Mouse (Mus musculus) limb, embryonic 14.5 days (tissue): ENCODE results near the gene Smyd3. TPM values are rescaled to one million over a fixed set of nuclear protein-coding genes. Genes with fewer than 3 reads are reported as not detected.

Experiments
- ATAC-seq: fragments of 200-750 bp; cut with Nextera tagmentation; 2 replicates; pipeline ENCODE4 v1.8.0; 2017; ENCODE audit warnings: low read depth, moderate number of reproducible peaks, moderate TSS enrichment; ENCODE audit not compliant: low FRiP score
- DNase-seq: peaks from one replicate; pipeline ENCODE4 v3.0.0-alpha.2; 2015; ENCODE audit warnings: low spot score
- H3K27ac ChIP-seq: fragments of 300-500 bp; sonication (generic); replicated peaks from 2 replicates; pipeline ENCODE4 v1.5.1; 2014; ENCODE audit warnings: low read depth, mild to moderate bottlenecking, low read length, moderate library complexity, mixed read lengths
- H3K27me3 ChIP-seq: fragments of 300-500 bp; sonication (generic); 2 replicates; pipeline ENCODE4 v1.6.1; 2014; ENCODE audit warnings: low read length, mixed read lengths; ENCODE audit not compliant: control insufficient read depth, insufficient read depth
- H3K36me3 ChIP-seq: fragments of 300-500 bp; sonication (generic); 2 replicates; pipeline ENCODE4 v1.6.1; 2014; ENCODE audit warnings: mild to moderate bottlenecking, low read length, moderate library complexity, mixed read lengths; ENCODE audit not compliant: control insufficient read depth, insufficient read depth
- H3K4me1 ChIP-seq: fragments of 300-500 bp; sonication (generic); 2 replicates; pipeline ENCODE4 v1.6.1; 2014; ENCODE audit warnings: antibody characterized with exemption, low read length, mixed read lengths; ENCODE audit not compliant: control insufficient read depth, insufficient read depth
- H3K4me2 ChIP-seq: fragments of 300-500 bp; sonication (generic); replicated peaks from 2 replicates; pipeline ENCODE4 v1.6.1; 2014; ENCODE audit warnings: low read depth, mild to moderate bottlenecking, low read length, moderate library complexity; ENCODE audit not compliant: severe bottlenecking
- H3K4me3 ChIP-seq: fragments of 300-500 bp; sonication (generic); replicated peaks from 2 replicates; pipeline ENCODE4 v1.5.1; 2014; ENCODE audit warnings: low read length
- H3K9ac ChIP-seq: fragments of 300-500 bp; sonication (generic); 2 replicates; pipeline ENCODE4 v1.6.1; 2014; ENCODE audit warnings: mild to moderate bottlenecking, low read depth, low read length, moderate library complexity; ENCODE audit not compliant: severe bottlenecking
- H3K9me3 ChIP-seq: fragments of 300-500 bp; sonication (generic); 2 replicates; pipeline ENCODE4 v1.6.1; 2016; ENCODE audit warnings: low read length; ENCODE audit not compliant: control insufficient read depth
- POLR2A ChIP-seq: fragments of 200-500 bp; IDR thresholded peaks from 2 replicates; pipeline ENCODE4 v1.8.0; 2012; ENCODE audit warnings: inconsistent platforms, mild to moderate bottlenecking, moderate library complexity, borderline replicate concordance; ENCODE audit not compliant: insufficient read depth, insufficient read length; ENCODE audit errors: extremely low read depth
- WGBS: fragments of 180-500 bp; shearing (Covaris S2); extraction: QIAGEN DNeasy Blood & Tissue Kit; methylation state at CpG from one replicate; pipeline ENCODE4 v1.1.7; 2014; 5-methylcytosine and 5-hydroxymethylcytosine counted together
- polyA plus RNA-seq, 2 experiments: library from polyadenylated mRNA; depleted of rRNA in 1 of 2; stranded (reverse) in 1 of 2; unstranded in 1 of 2; fragments of >200 nt; fragmentation: Nextera tagmentation in 1 of 2; extraction: Ambion mirVana in 1 of 2; gene quantifications; 2 replicates each; pipeline versions ENCODE4 v1.2.1 to v1.2.3; 2012 to 2014

Gene Smyd3
- polyA plus RNA-seq, 2 experiments: 9.8 to 21.5 TPM

- 0 out of 2 replicates have a peak overlapping the region, but pooled peaks have one; percentile 5 for H3K27ac ChIP-seq
- H3K4me1 ChIP-seq: peaks cover 9% of the 10 kb centered on the region; the same call in 1 of the 2 replicates
- ATAC-seq (no peak), DNase-seq (no peak)
- no peak overlapping the region for H3K4me3 ChIP-seq
- 29% methylated on average over 14 of the region's 14 CpGs for WGBS
- no peaks in the 10 kb centered on the region for H3K36me3 ChIP-seq
- H3K9ac ChIP-seq: no peak overlapping the region
- no peak for TF ChIP-seq POLR2A
- no peaks in the 10 kb centered on the region for H3K27me3 ChIP-seq
- no peak overlapping the region for H3K4me2 ChIP-seq
- 0 out of 2 replicates have a peak, but pooled peaks cover 4% of the 10 kb centered on the region for H3K9me3 ChIP-seq
Observed at GRCm38 (mm10) chr1:179136461-179137144, 381.2 kb downstream of the Smyd3 start.

GRCm38 (mm10) chr1:179129995-179130394, 387.8 kb downstream of the Smyd3 start:
- ATAC-seq (no peak), DNase-seq (no peak)
- Histone ChIP-seq H3K36me3 (no peaks in the 10 kb centered on the region), H3K9me3 (0 out of 2 replicates have a peak, but pooled peaks cover 4% of the 10 kb centered on the region), H3K27ac (no peak overlapping the region), H3K9ac (no peak overlapping the region), H3K4me1 (no peaks in the 10 kb centered on the region), H3K4me3 (no peak overlapping the region), H3K4me2 (no peak overlapping the region), H3K27me3 (no peaks in the 10 kb centered on the region)
- 90% methylated on average over 5 of the region's 5 CpGs for WGBS
- TF ChIP-seq POLR2A: no peak

GRCm38 (mm10) chr1:179126287-179126686, 391.6 kb downstream of the Smyd3 start:
- no peak overlapping the region for H3K4me3 ChIP-seq
- DNase-seq (no peak), ATAC-seq (no peak)
- H3K4me1 ChIP-seq: peaks cover 7% of the 10 kb centered on the region; the same call in 1 of the 2 replicates
- no peak overlapping the region for H3K4me2 ChIP-seq
- H3K27ac ChIP-seq: no peak overlapping the region
- no peaks in the 10 kb centered on the region for H3K27me3 ChIP-seq
- H3K9ac ChIP-seq: no peak overlapping the region
- H3K9me3 ChIP-seq: no peaks in the 10 kb centered on the region
- no peak for TF ChIP-seq POLR2A
- WGBS: 56% methylated on average over 3 of the region's 3 CpGs
- H3K36me3 ChIP-seq: no peaks in the 10 kb centered on the region

GRCm38 (mm10) chr1:179122476-179123229, 395.2 kb downstream of the Smyd3 start:
- peak; percentile 81 for ATAC-seq
- 62% methylated on average over 11 of the region's 11 CpGs for WGBS

GRCm38 (mm10) chr1:179120217-179120966, 397.4 kb downstream of the Smyd3 start:
- 52% methylated on average over 9 of the region's 9 CpGs for WGBS
- no peak overlapping the region for H3K27ac ChIP-seq

More at GRCm38 (mm10) chr1:179122476-179123229, 395.2 kb downstream of the Smyd3 start:
- Histone ChIP-seq H3K36me3 (no peaks in the 10 kb centered on the region), H3K4me1 (peaks cover 7% of the 10 kb centered on the region; the same call in 1 of the 2 replicates), H3K27me3 (no peaks in the 10 kb centered on the region), H3K4me3 (no peak overlapping the region), H3K9ac (no peak overlapping the region), H3K4me2 (no peak overlapping the region), H3K9me3 (no peaks in the 10 kb centered on the region), H3K27ac (no peak overlapping the region)
- TF ChIP-seq POLR2A: no peak
- DNase-seq: peak; percentile 76

More at GRCm38 (mm10) chr1:179120217-179120966, 397.4 kb downstream of the Smyd3 start:
- DNase-seq (no peak), ATAC-seq (no peak)
- Histone ChIP-seq H3K4me1 (peaks cover 7% of the 10 kb centered on the region; the same call in 1 of the 2 replicates), H3K9ac (no peak overlapping the region), H3K36me3 (no peaks in the 10 kb centered on the region), H3K4me3 (no peak overlapping the region), H3K27me3 (no peaks in the 10 kb centered on the region), H3K9me3 (no peaks in the 10 kb centered on the region), H3K4me2 (no peak overlapping the region)
- TF ChIP-seq POLR2A: no peak
